ENCODE assay signal across 18 mouse cellular contexts in the genomic region with DNA sequence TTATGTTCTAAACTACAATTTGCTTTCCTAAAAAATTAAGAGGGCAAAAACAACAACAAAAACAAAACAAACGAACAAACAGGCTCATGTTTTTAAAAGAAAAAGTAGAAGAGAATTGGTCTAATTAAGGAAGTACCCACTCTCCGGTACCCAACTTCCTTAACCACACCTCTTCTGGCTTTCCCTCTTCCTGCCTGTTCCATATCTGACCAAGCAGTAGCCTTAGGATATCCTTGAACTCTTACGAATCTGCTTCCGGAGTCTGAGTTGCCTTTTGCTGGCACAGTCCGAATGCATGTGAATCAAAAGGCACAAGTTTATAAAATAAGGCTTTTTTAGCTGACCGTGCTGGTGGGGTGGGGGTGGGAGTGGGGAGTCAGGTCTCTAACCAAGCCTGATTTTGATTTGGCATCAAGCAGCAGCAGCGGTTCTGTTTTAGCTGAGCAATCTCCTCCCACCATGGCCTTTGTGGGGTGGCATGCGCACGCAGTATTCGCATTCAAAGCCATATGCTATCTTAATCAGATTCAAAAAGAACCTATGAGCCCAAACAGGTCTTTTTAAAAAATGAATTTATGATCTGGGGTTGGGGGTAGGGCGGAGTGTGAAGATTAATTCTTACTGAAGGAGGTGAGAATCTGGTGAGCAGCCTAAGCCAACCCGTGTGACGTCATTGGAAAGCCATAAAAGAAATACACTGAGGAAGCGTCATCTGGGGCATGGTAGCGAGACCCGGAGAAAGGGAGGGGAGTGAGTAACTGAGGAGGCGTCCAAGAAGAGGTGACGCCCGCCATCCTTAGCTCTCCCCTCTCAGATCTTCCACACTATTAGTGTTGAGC. TPM values are rescaled to one million over a fixed set of nuclear protein-coding genes. Genes with fewer than 3 reads are reported as not detected.
A peak's percentile ranks its signal among the peaks of the same experiment; 100 is the strongest.
DNase-seq lines count a peak whose midpoint lies in the region; ATAC-seq and TF ChIP-seq lines count a peak whose summit lies in the region.
"Had no signal": no experiment of that assay in that cellular context is flagged by ENCODE, and none has a peak within 500 bp of the region (broad histone marks: within the 10 kb centered on the region; RNA-seq: fewer than 3 reads in every experiment).

No protein-coding gene starts in this region.

- no peaks in the 10 kb centered on the region for H3K27me3 ChIP-seq in G1E (ENCODE audit: insufficient read depth, low read length)
- no peaks in the 10 kb centered on the region for H3K27me3 ChIP-seq in hindbrain, embryonic 16.5 days (replicated peaks; ENCODE audit: control insufficient read depth, insufficient read depth, low read length)
- no peaks in the 10 kb centered on the region for H3K27me3 ChIP-seq in forebrain, embryonic 12.5 days
- H3K27me3 ChIP-seq: heart, embryonic 13.5 days; hindbrain, embryonic 13.5 days had no signal

- H3K27ac ChIP-seq in hindbrain, embryonic 16.5 days (ENCODE audit: low read depth, low read length), result no peak overlapping the region
- H3K27ac ChIP-seq in forebrain, embryonic 12.5 days, result no peak overlapping the region
- H3K27ac ChIP-seq: embryonic facial prominence, embryonic 10.5 days; heart, embryonic 13.5 days; hindbrain, embryonic 13.5 days; stomach, postnatal 0 days had no signal

- peak; percentile 78 for DNase-seq in CD4-positive, CD25-positive, alpha-beta regulatory T cell, adult 2 months (ENCODE audit: low read depth, low spot score)
- no peak for DNase-seq in G1E (ENCODE audit: low spot score)
- no peak for DNase-seq in retina, embryonic 14.5 days (ENCODE audit: low spot score)
- DNase-seq: cerebellum, adult 9-10 months; gastrocnemius, postnatal 25 days; kidney, adult 9 months; lung, postnatal 10 days had no signal

- ATAC-seq in G1E (ENCODE audit: extremely low read depth, insufficient number of reproducible peaks, low FRiP score, poor library complexity, severe bottlenecking), result peak; percentile 26
- peak; percentile 48 to 70 for ATAC-seq in hematopoietic stem cell, adult 5-6 weeks (replicated peaks in 1 of 2; ENCODE audit: insufficient read depth in 1 of 2, low FRiP score in 2 of 2, low TSS enrichment in 1 of 2, low read depth in 1 of 2, poor library complexity in 2 of 2, severe bottlenecking in 2 of 2)
- ATAC-seq in megakaryocyte, adult 5-6 weeks (ENCODE audit: poor library complexity, severe bottlenecking), result peak; percentile 43
- ATAC-seq in hindbrain, embryonic 16.5 days, result no peak
- no peak for ATAC-seq in forebrain, embryonic 12.5 days (ENCODE audit: low FRiP score)
- ATAC-seq: forebrain, embryonic 16.5 days had no signal

- 90% methylated on average over 19 of the region's 19 CpGs for WGBS in hindbrain, embryonic 16.5 days
- WGBS in forebrain, embryonic 12.5 days, result 89% methylated on average over 19 of the region's 19 CpGs

- peak overlapping the region; percentile 61; the same call in 1 of the 2 replicates for H3K4me3 ChIP-seq in G1E (ENCODE audit: low read depth, low read length)
- H3K4me3 ChIP-seq in hindbrain, embryonic 16.5 days (ENCODE audit: low read length), result no peak overlapping the region
- no peak overlapping the region for H3K4me3 ChIP-seq in forebrain, embryonic 12.5 days (replicated peaks)
- H3K4me3 ChIP-seq: embryonic facial prominence, embryonic 10.5 days; heart, embryonic 13.5 days; hindbrain, embryonic 13.5 days; myocyte had no signal

- H3K36me3 ChIP-seq in G1E (replicated peaks), result no peaks in the 10 kb centered on the region
- H3K36me3 ChIP-seq in hindbrain, embryonic 16.5 days (ENCODE audit: control insufficient read depth, insufficient read depth, low read length), result no peaks in the 10 kb centered on the region
- no peaks in the 10 kb centered on the region for H3K36me3 ChIP-seq in forebrain, embryonic 12.5 days (replicated peaks)
- H3K36me3 ChIP-seq: embryonic facial prominence, embryonic 10.5 days; heart, embryonic 13.5 days; hindbrain, embryonic 13.5 days had no signal

- peaks cover 51% of the 10 kb centered on the region for H3K4me1 ChIP-seq in G1E (ENCODE audit: insufficient read depth, low read depth, low read length)
- H3K4me1 ChIP-seq in hindbrain, embryonic 16.5 days (ENCODE audit: control insufficient read depth, insufficient read depth, low read depth, low read length), result no peaks in the 10 kb centered on the region
- no peaks in the 10 kb centered on the region for H3K4me1 ChIP-seq in forebrain, embryonic 12.5 days
- H3K4me1 ChIP-seq: embryonic facial prominence, embryonic 10.5 days; hindbrain, embryonic 13.5 days had no signal

- H3K9me3 ChIP-seq in G1E (replicated peaks), result no peaks in the 10 kb centered on the region
- no peaks in the 10 kb centered on the region for H3K9me3 ChIP-seq in hindbrain, embryonic 16.5 days (ENCODE audit: control insufficient read depth, low read length)
- no peaks in the 10 kb centered on the region for H3K9me3 ChIP-seq in forebrain, embryonic 12.5 days
- H3K9me3 ChIP-seq: embryonic facial prominence, embryonic 10.5 days; heart, embryonic 13.5 days; hindbrain, embryonic 13.5 days had no signal

- no peak for TF ChIP-seq CTCF in G1E (IDR thresholded peaks at IDR 0.05; ENCODE audit: low read depth, low read length)

- H3K4me2 ChIP-seq in hindbrain, embryonic 16.5 days (ENCODE audit: low read length), result no peak overlapping the region
- no peak overlapping the region for H3K4me2 ChIP-seq in forebrain, embryonic 12.5 days
- H3K4me2 ChIP-seq: heart, embryonic 13.5 days; hindbrain, embryonic 13.5 days had no signal

- no peak overlapping the region for H3K9ac ChIP-seq in hindbrain, embryonic 16.5 days (ENCODE audit: low read depth, low read length)
- no peak overlapping the region for H3K9ac ChIP-seq in forebrain, embryonic 12.5 days
- H3K9ac ChIP-seq: heart, embryonic 13.5 days; hindbrain, embryonic 13.5 days had no signal

RNA-seq across cellular contexts. Expression of gene Fyb, which starts 3.0 kb away (rescaled TPM):
- total RNA-seq in G1E (2014; fragmentation: Nextera tagmentation) (292 and 317 TPM in 2 replicates), G1E (2017) (126 and 146 TPM in 2 replicates)
- polyA plus RNA-seq in G1E (2012), result 1,103 and 1,581 TPM in 2 replicates
- 80.6 and 94.5 TPM in 2 replicates for total RNA-seq in hematopoietic stem cell, adult 5-6 weeks (2017)
- 319 and 334 TPM in 2 replicates for total RNA-seq in megakaryocyte, adult 5-6 weeks (2015)
- total RNA-seq in megakaryocyte, adult 5-6 weeks (2017), result 128 and 161 TPM in 2 replicates
- 3.2 and 3.4 TPM in 2 replicates for polyA plus RNA-seq in hindbrain, embryonic 16.5 days (2015; fragmentation: Nextera tagmentation; extraction: Ambion mirVana)
- 3.2 and 4.2 TPM in 2 replicates for polyA plus RNA-seq in forebrain, embryonic 12.5 days (2016; fragmentation: Nextera tagmentation; extraction: Ambion mirVana)
- total RNA-seq: ES-E14 had no signal

Comparison
In these comparisons a context has a peak if more than half of its experiments do, and no peak if none do; other contexts are left out.
1. ATAC-seq: peak in G1E (single experiment), hematopoietic stem cell, adult 5-6 weeks (2 of 2) and megakaryocyte, adult 5-6 weeks (single experiment); none in hindbrain, embryonic 16.5 days (single experiment) and forebrain, embryonic 12.5 days (single experiment).